Mouse (Mus musculus) cerebellum, postnatal 4 days (tissue): Measurements from ENCODE around the gene Rtel1.
A peak's percentile ranks its signal among the peaks of the same experiment; 100 is the strongest.

Source experiments
- DNase-seq, 2 experiments: peaks; one replicate each; pipeline ENCODE4 v3.0.0; 2022; ENCODE audit warnings: low spot score in 2 of 2, mixed read lengths in 1 of 2

The Rtel1 gene

GRCm38 (mm10) chr2:181319248-181320102, at the start of gene Rtel1:
Rtel1 (plus strand) TSS chr2:181319739.
- peak; percentile 52 to 85 for DNase-seq

GRCm38 (mm10) chr2:181272092-181272491, 47.4 kb upstream of the Rtel1 start:
- no peak for DNase-seq

- DNase-seq: no peak
These were observed 45.7 kb upstream of the Rtel1 start for GRCm38 (mm10) chr2:181273829-181274228.

- DNase-seq: no peak
These were observed 44.9 kb upstream of the Rtel1 start for GRCm38 (mm10) chr2:181274639-181275038.

GRCm38 (mm10) chr2:181276766-181277165, 42.8 kb upstream of the Rtel1 start:
- DNase-seq: no peak

GRCm38 (mm10) chr2:181277866-181278265, 41.7 kb upstream of the Rtel1 start:
- DNase-seq: no peak

GRCm38 (mm10) chr2:181279968-181280367, 39.6 kb upstream of the Rtel1 start:
- no peak for DNase-seq

GRCm38 (mm10) chr2:181286629-181287337, 32.8 kb upstream of the Rtel1 start:
- no peak for DNase-seq

GRCm38 (mm10) chr2:181287338-181287957, 32.1 kb upstream of the Rtel1 start:
- DNase-seq: peak; percentile 76 to 88

- DNase-seq: peak; percentile 70 to 87
These were observed 31.6 kb upstream of the Rtel1 start, which contains the start of gene Gmeb2 for GRCm38 (mm10) chr2:181287958-181288350. Gmeb2 (minus strand) TSS chr2:181288035.

GRCm38 (mm10) chr2:181288691-181289090, 30.8 kb upstream of the Rtel1 start:
- no peak for DNase-seq

GRCm38 (mm10) chr2:181290937-181291336, 28.6 kb upstream of the Rtel1 start:
- DNase-seq: no peak

- no peak for DNase-seq
These were observed 17.5 kb upstream of the Rtel1 start for GRCm38 (mm10) chr2:181302041-181302440.

GRCm38 (mm10) chr2:181304944-181305343, 14.6 kb upstream of the Rtel1 start:
- no peak for DNase-seq

GRCm38 (mm10) chr2:181307144-181307804, 12.3 kb upstream of the Rtel1 start:
- DNase-seq: peak; percentile 37 to 62

- DNase-seq: no peak
These were observed 7.1 kb upstream of the Rtel1 start for GRCm38 (mm10) chr2:181312435-181312834.

GRCm38 (mm10) chr2:181313006-181313343, 6.6 kb upstream of the Rtel1 start:
- DNase-seq: no peak

GRCm38 (mm10) chr2:181313344-181314079, 6.0 kb upstream of the Rtel1 start:
- peak in 1 of 2 experiments; percentile 45 for DNase-seq

- DNase-seq: peak; percentile 66 to 79
These were observed 5.3 kb upstream of the Rtel1 start, which contains the start of gene Stmn3 for GRCm38 (mm10) chr2:181314080-181314810. Stmn3 (minus strand) TSS chr2:181314500.

GRCm38 (mm10) chr2:181320103-181320499, 562 bp downstream of the Rtel1 start:
- no peak for DNase-seq
